8 mouse cellular contexts compared by ENCODE assay signal in genomic region chr14:15437501-15437941, GRCm38 (mm10). TPM values are rescaled to one million over a fixed set of nuclear protein-coding genes. Genes with fewer than 3 reads are reported as not detected.
DNase-seq lines count a peak whose midpoint lies in the region; ATAC-seq and TF ChIP-seq lines count a peak whose summit lies in the region.

No protein-coding gene starts in this region.

- ATAC-seq in kidney, embryonic 16.5 days (ENCODE audit: low FRiP score, low TSS enrichment) = no peak
- ATAC-seq in midbrain, embryonic 15.5 days (replicated peaks) = peak; percentile 43

- 0 out of 2 replicates have a peak, but pooled peaks cover 7% of the 10 kb centered on the region for H3K4me1 ChIP-seq in kidney, embryonic 16.5 days (ENCODE audit: insufficient read depth, low read length)
- 0 out of 2 replicates have a peak, but pooled peaks cover 9% of the 10 kb centered on the region for H3K4me1 ChIP-seq in midbrain, embryonic 15.5 days

- H3K4me3 ChIP-seq in layer of hippocampus, adult 2 months = peak overlapping the region; percentile 69
- H3K4me3 ChIP-seq in kidney, embryonic 16.5 days (ENCODE audit: low read length) = peak overlapping the region; percentile 64
- H3K4me3 ChIP-seq in midbrain, embryonic 15.5 days = peak overlapping the region; percentile 72

- peak in 1 of 2 experiments; percentile 18 for DNase-seq in layer of hippocampus, adult 2 months (ENCODE audit: low spot score in 2 of 2)
- DNase-seq in layer of hippocampus, postnatal 14 days (ENCODE audit: low spot score in 2 of 2) = no peak
- DNase-seq in cerebellum, postnatal 36 days = peak; percentile 62 to 74
- peak; percentile 37 to 41 for DNase-seq in heart, adult 9 months (ENCODE audit: low spot score in 2 of 2)
- no peak for DNase-seq in yolk sac, embryonic 10.5 days (ENCODE audit: low spot score)
- DNase-seq in spleen, postnatal 4 days (ENCODE audit: low spot score in 2 of 2) = no peak

- H3K27ac ChIP-seq in layer of hippocampus, adult 2 months = peak overlapping the region; percentile 91
- no peak overlapping the region for H3K27ac ChIP-seq in kidney, embryonic 16.5 days (ENCODE audit: low read length)
- peak overlapping the region; percentile 85 for H3K27ac ChIP-seq in midbrain, embryonic 15.5 days

- H3K27me3 ChIP-seq in kidney, embryonic 16.5 days (ENCODE audit: insufficient read depth, low read length) = peaks cover 8% of the 10 kb centered on the region; the same call in 1 of the 2 replicates
- H3K27me3 ChIP-seq in midbrain, embryonic 15.5 days (replicated peaks) = no peaks in the 10 kb centered on the region

- no peaks in the 10 kb centered on the region for H3K36me3 ChIP-seq in kidney, embryonic 16.5 days (ENCODE audit: insufficient read depth, low read length)
- no peaks in the 10 kb centered on the region for H3K36me3 ChIP-seq in midbrain, embryonic 15.5 days (replicated peaks)

- peak overlapping the region; percentile 60 for H3K9ac ChIP-seq in kidney, embryonic 16.5 days (replicated peaks; ENCODE audit: low read length)
- peak overlapping the region; percentile 64 for H3K9ac ChIP-seq in midbrain, embryonic 15.5 days

- peak overlapping the region; percentile 97 for H3K4me2 ChIP-seq in kidney, embryonic 16.5 days (replicated peaks; ENCODE audit: low read depth, low read length)
- H3K4me2 ChIP-seq in midbrain, embryonic 15.5 days = peak overlapping the region; percentile 87

- no peaks in the 10 kb centered on the region for H3K9me3 ChIP-seq in kidney, embryonic 16.5 days (ENCODE audit: low read length)
- H3K9me3 ChIP-seq in midbrain, embryonic 15.5 days = no peaks in the 10 kb centered on the region

- 2% methylated on average over 15 of the region's 15 CpGs for WGBS in kidney, embryonic 16.5 days
- WGBS in midbrain, embryonic 15.5 days = 2% methylated on average over 15 of the region's 15 CpGs

- no peak for TF ChIP-seq CTCF in layer of hippocampus, adult 2 months (conservative IDR thresholded peaks at IDR 0.05)

RNA-seq across cellular contexts. Expression of gene Lrrc3b, which starts 1.3 kb away (rescaled TPM):
- total RNA-seq in layer of hippocampus, adult 2 months (2021) = 1 to 10 TPM; 8.3 to 9.7 TPM
- total RNA-seq in layer of hippocampus, postnatal 14 days (2021) = 1 to 10 TPM; 7.5 to 8.0 TPM
- polyA plus RNA-seq in kidney, embryonic 16.5 days (2015; fragmentation: Nextera tagmentation; extraction: Ambion mirVana) = 4.7 and 5.3 TPM in 2 replicates
- polyA plus RNA-seq in midbrain, embryonic 15.5 days (2015; fragmentation: Nextera tagmentation; extraction: Ambion mirVana) = 23.6 and 25.5 TPM in 2 replicates

Comparison
In these comparisons a context has a peak if more than half of its experiments do, and no peak if none do; other contexts are left out.
1. DNase-seq: peak in cerebellum, postnatal 36 days (2 of 2) and heart, adult 9 months (2 of 2); none in layer of hippocampus, postnatal 14 days (0 of 2), yolk sac, embryonic 10.5 days (single experiment) and spleen, postnatal 4 days (0 of 2).
2. Peak in every context shown above with its lines, with median percentiles within 50 percentile points of each other: H3K4me3 ChIP-seq.